In genomic region chr9:44058606-44059005, GRCm38 (mm10) we compare ENCODE assay signal across 41 mouse cellular contexts. TPM values are rescaled to one million over a fixed set of nuclear protein-coding genes. Genes with fewer than 3 reads are reported as not detected.
"Had no signal": no experiment of that assay in that cellular context is flagged by ENCODE, and none has a peak within 500 bp of the region (broad histone marks: within the 10 kb centered on the region; RNA-seq: fewer than 3 reads in every experiment).

No protein-coding gene starts in this region.

- H3K36me3 ChIP-seq: limb, embryonic 10.5 days; limb, embryonic 12.5 days; limb, embryonic 13.5 days; limb, embryonic 15.5 days; liver, embryonic 12.5 days; liver, embryonic 13.5 days; liver, embryonic 15.5 days; lung, embryonic 15.5 days; midbrain, embryonic 10.5 days; midbrain, embryonic 12.5 days; midbrain, embryonic 13.5 days; midbrain, embryonic 15.5 days; neural tube, embryonic 12.5 days had no signal

- ATAC-seq: liver, embryonic 12.5 days; liver, postnatal 0 days; lung, postnatal 0 days; midbrain, embryonic 13.5 days; midbrain, embryonic 15.5 days; midbrain, embryonic 16.5 days had no signal

- H3K27me3 ChIP-seq: limb, embryonic 12.5 days; limb, embryonic 13.5 days; limb, embryonic 15.5 days; midbrain, embryonic 13.5 days; midbrain, embryonic 15.5 days; neural tube, embryonic 12.5 days had no signal

- H3K9me3 ChIP-seq: limb, embryonic 10.5 days; limb, embryonic 13.5 days; limb, embryonic 15.5 days; liver, embryonic 12.5 days; liver, embryonic 13.5 days; liver, embryonic 15.5 days; lung, embryonic 15.5 days; midbrain, embryonic 10.5 days; midbrain, embryonic 13.5 days; midbrain, embryonic 15.5 days; neural tube, embryonic 12.5 days had no signal

- DNase-seq: left cerebral cortex, postnatal 4 days; liver; liver, embryonic 13.5 days; liver, postnatal 0 days; lung, adult 18-20 months; lung, adult 2 months; lung, embryonic 14.5 days; lung, postnatal 10 days; lung, postnatal 14 days; lung, postnatal 36 days; lung, postnatal 4 days; midbrain, embryonic 14.5 days had no signal

- H3K27ac ChIP-seq: limb, embryonic 10.5 days; limb, embryonic 12.5 days; limb, embryonic 13.5 days; limb, embryonic 15.5 days; liver, embryonic 12.5 days; liver, embryonic 13.5 days; liver, embryonic 14.5 days; liver, embryonic 15.5 days; lung, embryonic 15.5 days; macrophage; midbrain, embryonic 10.5 days; midbrain, embryonic 12.5 days; midbrain, embryonic 13.5 days; midbrain, embryonic 15.5 days; neural tube, embryonic 12.5 days had no signal

- H3K9ac ChIP-seq: limb, embryonic 12.5 days; limb, embryonic 13.5 days; limb, embryonic 15.5 days; liver, embryonic 12.5 days; liver, embryonic 13.5 days; liver, embryonic 14.5 days; liver, embryonic 15.5 days; liver, postnatal 0 days; lung, embryonic 14.5 days; lung, embryonic 15.5 days; midbrain, embryonic 12.5 days; midbrain, embryonic 13.5 days; midbrain, embryonic 15.5 days; neural tube, embryonic 12.5 days had no signal

- H3K4me1 ChIP-seq: limb, embryonic 10.5 days; limb, embryonic 12.5 days; limb, embryonic 13.5 days; limb, embryonic 15.5 days; liver, embryonic 12.5 days; liver, embryonic 13.5 days; liver, embryonic 15.5 days; lung, embryonic 15.5 days; megakaryocyte, embryonic 14.5 days; midbrain, embryonic 10.5 days; midbrain, embryonic 12.5 days; midbrain, embryonic 13.5 days; midbrain, embryonic 15.5 days; neural tube, embryonic 12.5 days had no signal

- H3K4me2 ChIP-seq: limb, embryonic 12.5 days; limb, embryonic 13.5 days; limb, embryonic 15.5 days; liver, embryonic 11.5 days; liver, embryonic 12.5 days; liver, embryonic 13.5 days; liver, embryonic 15.5 days; lung, embryonic 14.5 days; lung, embryonic 15.5 days; midbrain, embryonic 11.5 days; midbrain, embryonic 12.5 days; midbrain, embryonic 13.5 days; midbrain, embryonic 15.5 days; neural tube, embryonic 12.5 days had no signal

- H3K4me3 ChIP-seq: limb, embryonic 10.5 days; limb, embryonic 12.5 days; limb, embryonic 13.5 days; limb, embryonic 15.5 days; liver, embryonic 12.5 days; liver, embryonic 13.5 days; liver, embryonic 15.5 days; lung, embryonic 15.5 days; megakaryocyte, embryonic 14.5 days; midbrain, embryonic 10.5 days; midbrain, embryonic 12.5 days; midbrain, embryonic 13.5 days; midbrain, embryonic 15.5 days; myocyte; neural tube, embryonic 12.5 days had no signal

RNA-seq across cellular contexts. Expression of gene Thy1, which starts 15.4 kb away (rescaled TPM):
- polyA plus RNA-seq: limb, embryonic 12.5 days; midbrain, embryonic 10.5 days; midbrain, embryonic 11.5 days; midbrain, embryonic 12.5 days; myocyte; neural tube, embryonic 11.5 days had no signal

RNA-seq across cellular contexts. Expression of gene Mfrp, which starts 42.9 kb away (rescaled TPM):
- total RNA-seq: left cerebral cortex, postnatal 4 days; liver, adult 2 months; megakaryocyte, adult 5-6 weeks; megakaryocyte-erythroid progenitor cell, adult 5-6 weeks; monocyte, adult 5-6 weeks had no signal
- polyA plus RNA-seq: liver, adult 2 months; liver, embryonic 12.5 days; liver, embryonic 13.5 days; liver, embryonic 14.5 days; liver, embryonic 15.5 days; liver, embryonic 16.5 days; liver, postnatal 0 days; macrophage; midbrain, embryonic 11.5 days; midbrain, embryonic 12.5 days had no signal

RNA-seq across cellular contexts. Expression of gene C1qtnf5, which starts 48.4 kb away (rescaled TPM):
- total RNA-seq: megakaryocyte progenitor cell, adult 5-6 weeks; megakaryocyte-erythroid progenitor cell, adult 5-6 weeks; monocyte, adult 5-6 weeks had no signal
- polyA plus RNA-seq: limb, embryonic 10.5 days; macrophage had no signal

RNA-seq across cellular contexts. Expression of gene Gm49380, which starts 54.7 kb away (rescaled TPM):
- total RNA-seq: megakaryocyte progenitor cell, adult 5-6 weeks; megakaryocyte, adult 5-6 weeks; megakaryocyte-erythroid progenitor cell, adult 5-6 weeks; midbrain, postnatal 0 days; monocyte, adult 5-6 weeks had no signal
- polyA plus RNA-seq: limb, embryonic 11.5 days; liver, adult 2 months; liver, embryonic 11.5 days; liver, embryonic 12.5 days; liver, embryonic 13.5 days; liver, embryonic 15.5 days; liver, embryonic 16.5 days; liver, postnatal 0 days; lung, adult 2 months had no signal
